Mouse (Mus musculus): ENCODE results near the gene Krt81. TPM values are rescaled to one million over a fixed set of nuclear protein-coding genes. Genes with fewer than 3 reads are reported as not detected.

Gene Krt81
- not detected in 2 replicates for polyA plus RNA-seq (2015; fragmentation: Nextera tagmentation; extraction: Ambion mirVana)

GRCm38 (mm10) chr15:101463651-101464050 lies at the start of gene Krt81:
Gene Krt81, minus strand, starts transcription at chr15:101463751.
- no peak within 1 kb of the TSS for H3K4me2 ChIP-seq
- ATAC-seq (replicated peaks; ENCODE audit: insufficient number of reproducible peaks, insufficient read depth, low FRiP score, low read depth): no peak
- no peak within 1 kb of the TSS for H3K9ac ChIP-seq
- no peak within 1 kb of the TSS for H3K27ac ChIP-seq
- WGBS: 72% methylated on average over 13 of the region's 13 CpGs
- H3K4me1 ChIP-seq (replicated peaks): no peaks in the 10 kb centered on the region
- peaks cover 11% of the 10 kb centered on the region; the same call in 1 of the 2 replicates for H3K27me3 ChIP-seq
- H3K36me3 ChIP-seq: no peaks in the 10 kb centered on the region
- no peaks in the 10 kb centered on the region for H3K9me3 ChIP-seq (replicated peaks)
- no peak within 1 kb of the TSS for H3K4me3 ChIP-seq

- no peak overlapping the region for H3K9ac ChIP-seq
- H3K36me3 ChIP-seq: no peaks in the 10 kb centered on the region
- H3K4me3 ChIP-seq: no peak overlapping the region
- no peaks in the 10 kb centered on the region for H3K27me3 ChIP-seq
- no peak for ATAC-seq (replicated peaks; ENCODE audit: insufficient number of reproducible peaks, insufficient read depth, low FRiP score, low read depth)
- no peak overlapping the region for H3K4me2 ChIP-seq
- H3K27ac ChIP-seq: no peak overlapping the region
- 67% methylated on average over 9 of the region's 9 CpGs for WGBS
- no peaks in the 10 kb centered on the region for H3K4me1 ChIP-seq (replicated peaks)
- H3K9me3 ChIP-seq (replicated peaks): no peaks in the 10 kb centered on the region
These were observed 44.7 kb upstream of the Krt81 start for GRCm38 (mm10) chr15:101508247-101508646.

- WGBS: 44% methylated on average over 14 of the region's 14 CpGs
These were observed 43.6 kb upstream of the Krt81 start for GRCm38 (mm10) chr15:101506896-101507758.

GRCm38 (mm10) chr15:101497181-101497580 lies 33.6 kb upstream of the Krt81 start:
- H3K4me2 ChIP-seq: no peak overlapping the region
- H3K9me3 ChIP-seq (replicated peaks): no peaks in the 10 kb centered on the region
- WGBS: 78% methylated on average over 2 of the region's 2 CpGs
- H3K27me3 ChIP-seq: 0 out of 2 replicates have a peak, but pooled peaks cover 10% of the 10 kb centered on the region
- H3K36me3 ChIP-seq: no peaks in the 10 kb centered on the region
- H3K9ac ChIP-seq: no peak overlapping the region
- H3K4me1 ChIP-seq (replicated peaks): peaks cover 7% of the 10 kb centered on the region
- no peak for ATAC-seq (replicated peaks; ENCODE audit: insufficient number of reproducible peaks, insufficient read depth, low FRiP score, low read depth)
- no peak overlapping the region for H3K4me3 ChIP-seq
- no peak overlapping the region for H3K27ac ChIP-seq

More at GRCm38 (mm10) chr15:101506896-101507758, 43.6 kb upstream of the Krt81 start:
- H3K36me3 ChIP-seq: no peaks in the 10 kb centered on the region
- ATAC-seq (replicated peaks; ENCODE audit: insufficient number of reproducible peaks, insufficient read depth, low FRiP score, low read depth): no peak
- H3K9ac ChIP-seq: no peak overlapping the region
- H3K27me3 ChIP-seq: 0 out of 2 replicates have a peak, but pooled peaks cover 2% of the 10 kb centered on the region
- H3K4me2 ChIP-seq: no peak overlapping the region
- H3K4me1 ChIP-seq (replicated peaks): no peaks in the 10 kb centered on the region
- no peak overlapping the region for H3K4me3 ChIP-seq
- no peak overlapping the region for H3K27ac ChIP-seq
- no peaks in the 10 kb centered on the region for H3K9me3 ChIP-seq (replicated peaks)

GRCm38 (mm10) chr15:101495266-101495665 lies 31.7 kb upstream of the Krt81 start:
- no peak for ATAC-seq (replicated peaks; ENCODE audit: insufficient number of reproducible peaks, insufficient read depth, low FRiP score, low read depth)
- Histone ChIP-seq H3K4me3 (no peak overlapping the region), H3K27ac (no peak overlapping the region), H3K4me1 (replicated peaks) (peaks cover 7% of the 10 kb centered on the region), H3K4me2 (no peak overlapping the region), H3K36me3 (no peaks in the 10 kb centered on the region), H3K9ac (no peak overlapping the region), H3K27me3 (0 out of 2 replicates have a peak, but pooled peaks cover 3% of the 10 kb centered on the region), H3K9me3 (replicated peaks) (no peaks in the 10 kb centered on the region)
- WGBS: 80% methylated on average over 8 of the region's 8 CpGs

- H3K4me3 ChIP-seq: no peak overlapping the region
- no peak overlapping the region for H3K4me2 ChIP-seq
- no peak for ATAC-seq (replicated peaks; ENCODE audit: insufficient number of reproducible peaks, insufficient read depth, low FRiP score, low read depth)
- no peaks in the 10 kb centered on the region for H3K36me3 ChIP-seq
- no peak overlapping the region for H3K27ac ChIP-seq
- 0 out of 2 replicates have a peak, but pooled peaks cover 3% of the 10 kb centered on the region for H3K27me3 ChIP-seq
- WGBS: 64% methylated on average over 1 of the region's 1 CpGs
- H3K9ac ChIP-seq: no peak overlapping the region
- H3K9me3 ChIP-seq (replicated peaks): no peaks in the 10 kb centered on the region
- peaks cover 7% of the 10 kb centered on the region for H3K4me1 ChIP-seq (replicated peaks)
These were observed 30.7 kb upstream of the Krt81 start for GRCm38 (mm10) chr15:101494203-101494602.

- WGBS: 88% methylated on average over 6 of the region's 6 CpGs
- Histone ChIP-seq H3K4me2 (no peak overlapping the region), H3K27ac (no peak overlapping the region), H3K9me3 (replicated peaks) (no peaks in the 10 kb centered on the region), H3K9ac (no peak overlapping the region), H3K36me3 (no peaks in the 10 kb centered on the region), H3K27me3 (0 out of 2 replicates have a peak, but pooled peaks cover 3% of the 10 kb centered on the region), H3K4me1 (replicated peaks) (peaks cover 7% of the 10 kb centered on the region), H3K4me3 (no peak overlapping the region)
- no peak for ATAC-seq (replicated peaks; ENCODE audit: insufficient number of reproducible peaks, insufficient read depth, low FRiP score, low read depth)
These were observed 30.2 kb upstream of the Krt81 start for GRCm38 (mm10) chr15:101493713-101494112.

GRCm38 (mm10) chr15:101492718-101493117 lies 29.2 kb upstream of the Krt81 start:
- H3K4me2 ChIP-seq: no peak overlapping the region
- no peak overlapping the region for H3K9ac ChIP-seq
- H3K9me3 ChIP-seq (replicated peaks): no peaks in the 10 kb centered on the region
- no peak overlapping the region for H3K27ac ChIP-seq
- 20% methylated on average over 8 of the region's 8 CpGs for WGBS
- 0 out of 2 replicates have a peak, but pooled peaks cover 3% of the 10 kb centered on the region for H3K27me3 ChIP-seq
- ATAC-seq (replicated peaks; ENCODE audit: insufficient number of reproducible peaks, insufficient read depth, low FRiP score, low read depth): no peak
- H3K4me1 ChIP-seq (replicated peaks): peaks cover 7% of the 10 kb centered on the region
- no peaks in the 10 kb centered on the region for H3K36me3 ChIP-seq
- H3K4me3 ChIP-seq: no peak overlapping the region

GRCm38 (mm10) chr15:101491431-101491830 lies 27.9 kb upstream of the Krt81 start, which contains the start of gene Krt83:
Gene Krt83, minus strand, starts transcription at chr15:101491512.
- H3K4me2 ChIP-seq: no peak within 1 kb of the TSS
- 77% methylated on average over 6 of the region's 6 CpGs for WGBS
- no peak within 1 kb of the TSS for H3K27ac ChIP-seq
- H3K9ac ChIP-seq: no peak within 1 kb of the TSS
- H3K36me3 ChIP-seq: no peaks in the 10 kb centered on the region
- H3K27me3 ChIP-seq: 0 out of 2 replicates have a peak, but pooled peaks cover 3% of the 10 kb centered on the region
- no peaks in the 10 kb centered on the region for H3K9me3 ChIP-seq (replicated peaks)
- ATAC-seq (replicated peaks; ENCODE audit: insufficient number of reproducible peaks, insufficient read depth, low FRiP score, low read depth): no peak
- H3K4me3 ChIP-seq: no peak within 1 kb of the TSS
- peaks cover 7% of the 10 kb centered on the region for H3K4me1 ChIP-seq (replicated peaks)

GRCm38 (mm10) chr15:101485911-101486635 lies 22.5 kb upstream of the Krt81 start:
- H3K27me3 ChIP-seq: 0 out of 2 replicates have a peak, but pooled peaks cover 3% of the 10 kb centered on the region
- no peak overlapping the region for H3K27ac ChIP-seq
- no peaks in the 10 kb centered on the region for H3K9me3 ChIP-seq (replicated peaks)
- H3K4me1 ChIP-seq (replicated peaks): no peaks in the 10 kb centered on the region
- WGBS: 72% methylated on average over 11 of the region's 11 CpGs
- H3K4me3 ChIP-seq: no peak overlapping the region
- no peaks in the 10 kb centered on the region for H3K36me3 ChIP-seq
- no peak overlapping the region for H3K4me2 ChIP-seq
- ATAC-seq (replicated peaks; ENCODE audit: insufficient number of reproducible peaks, insufficient read depth, low FRiP score, low read depth): no peak
- H3K9ac ChIP-seq: no peak overlapping the region

- Histone ChIP-seq H3K27ac (no peak overlapping the region), H3K4me3 (no peak overlapping the region), H3K4me2 (no peak overlapping the region), H3K36me3 (no peaks in the 10 kb centered on the region), H3K27me3 (peaks cover 8% of the 10 kb centered on the region), H3K9ac (no peak overlapping the region), H3K9me3 (replicated peaks) (no peaks in the 10 kb centered on the region), H3K4me1 (replicated peaks) (no peaks in the 10 kb centered on the region)
- no peak for ATAC-seq (replicated peaks; ENCODE audit: insufficient number of reproducible peaks, insufficient read depth, low FRiP score, low read depth)
- 93% methylated on average over 1 of the region's 1 CpGs for WGBS
These were observed 21.4 kb upstream of the Krt81 start for GRCm38 (mm10) chr15:101484939-101485338.

Measured in heart, embryonic 15.5 days (tissue).